Comparison of ENCODE assay signal across 9 mouse cellular contexts in the genomic region with DNA sequence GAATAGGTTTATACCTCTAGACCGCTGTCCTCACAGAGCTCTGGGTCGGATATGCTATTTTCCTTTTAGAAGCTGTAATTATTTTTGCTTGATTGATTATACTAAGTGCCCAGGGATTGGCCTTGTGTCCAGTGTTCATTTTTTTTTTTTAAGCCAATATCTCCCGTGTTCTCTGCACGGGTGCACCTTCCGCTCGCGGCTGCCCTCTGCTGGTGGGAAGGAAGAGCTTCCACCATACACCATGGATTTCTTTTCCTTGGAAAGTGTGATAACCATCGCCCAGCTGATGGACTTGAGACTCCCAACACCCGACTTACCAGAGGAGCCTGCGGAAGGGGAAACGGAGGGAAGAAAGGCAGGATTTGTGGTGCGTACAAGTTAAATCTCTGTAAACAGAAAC. TPM values are rescaled to one million over a fixed set of nuclear protein-coding genes. Genes with fewer than 3 reads are reported as not detected.
DNase-seq lines count a peak whose midpoint lies in the region; ATAC-seq and TF ChIP-seq lines count a peak whose summit lies in the region.
"Had no signal": no experiment of that assay in that cellular context is flagged by ENCODE, and none has a peak within 500 bp of the region (broad histone marks: within the 10 kb centered on the region; RNA-seq: fewer than 3 reads in every experiment).

No protein-coding gene starts in this region.

- peak in 1 of 2 experiments; percentile 82 for DNase-seq in layer of hippocampus, adult 2 months (ENCODE audit: low spot score in 2 of 2)
- DNase-seq in layer of hippocampus, adult 9-10 months (ENCODE audit: low spot score) = no peak
- peak; percentile 65 for DNase-seq in adipocyte (ENCODE audit: low spot score)
- peak; percentile 71 for DNase-seq in embryo, embryonic 10.5 days (ENCODE audit: low spot score)
- DNase-seq in kidney, postnatal 36 days = peak; percentile 62 to 90
- peak; percentile 49 for DNase-seq in midbrain, postnatal 0 days (ENCODE audit: low spot score)
- DNase-seq in stomach, postnatal 0 days (ENCODE audit: low spot score) = peak; percentile 76

- no peaks in the 10 kb centered on the region for H3K9me3 ChIP-seq in heart, embryonic 13.5 days
- no peaks in the 10 kb centered on the region for H3K9me3 ChIP-seq in midbrain, postnatal 0 days (ENCODE audit: low read length)
- H3K9me3 ChIP-seq in stomach, postnatal 0 days (ENCODE audit: control insufficient read depth, low read length) = no peaks in the 10 kb centered on the region
- H3K9me3 ChIP-seq: liver, embryonic 15.5 days had no signal

- TF ChIP-seq CTCF in layer of hippocampus, adult 2 months (conservative IDR thresholded peaks at IDR 0.05) = peak; percentile 93
- peak; percentile 85 for TF ChIP-seq CTCF in midbrain, postnatal 0 days (IDR thresholded peaks at IDR 0.05)
- peak; percentile 90 for TF ChIP-seq CTCF in stomach, postnatal 0 days (IDR thresholded peaks at IDR 0.05; ENCODE audit: low read depth)

- no peak overlapping the region for H3K27ac ChIP-seq in layer of hippocampus, adult 2 months
- no peak overlapping the region for H3K27ac ChIP-seq in heart, embryonic 13.5 days (replicated peaks)
- H3K27ac ChIP-seq in midbrain, postnatal 0 days (ENCODE audit: low read depth, low read length) = no peak overlapping the region
- H3K27ac ChIP-seq in stomach, postnatal 0 days (replicated peaks) = no peak overlapping the region
- H3K27ac ChIP-seq: liver, embryonic 15.5 days had no signal

- peak overlapping the region; percentile 49 for H3K4me2 ChIP-seq in heart, embryonic 13.5 days
- H3K4me2 ChIP-seq in midbrain, postnatal 0 days (ENCODE audit: low read depth, low read length, poor library complexity, severe bottlenecking) = no peak overlapping the region
- H3K4me2 ChIP-seq in stomach, postnatal 0 days (replicated peaks; ENCODE audit: low read depth) = 0 out of 2 replicates have a peak overlapping the region, but pooled peaks have one; percentile 11
- H3K4me2 ChIP-seq: liver, embryonic 15.5 days had no signal

- H3K27me3 ChIP-seq in heart, embryonic 13.5 days (replicated peaks) = peaks cover 9% of the 10 kb centered on the region; the same call in 1 of the 2 replicates
- no peaks in the 10 kb centered on the region for H3K27me3 ChIP-seq in midbrain, postnatal 0 days (ENCODE audit: insufficient read depth, low read length)
- H3K27me3 ChIP-seq in stomach, postnatal 0 days (ENCODE audit: control insufficient read depth, insufficient read depth, low read length) = no peaks in the 10 kb centered on the region

- WGBS in heart, embryonic 13.5 days = 25% methylated on average over 12 of the region's 12 CpGs
- WGBS in midbrain, postnatal 0 days = 28% methylated on average over 12 of the region's 12 CpGs
- 23% methylated on average over 12 of the region's 12 CpGs for WGBS in stomach, postnatal 0 days

- H3K4me1 ChIP-seq in heart, embryonic 13.5 days = peaks cover 17% of the 10 kb centered on the region
- no peaks in the 10 kb centered on the region; the same call in 1 of the 2 replicates for H3K4me1 ChIP-seq in midbrain, postnatal 0 days (ENCODE audit: insufficient read depth, low read length)
- 0 out of 2 replicates have a peak, but pooled peaks cover 2% of the 10 kb centered on the region for H3K4me1 ChIP-seq in stomach, postnatal 0 days (replicated peaks; ENCODE audit: control insufficient read depth, insufficient read depth)

- H3K36me3 ChIP-seq in heart, embryonic 13.5 days = no peaks in the 10 kb centered on the region
- H3K36me3 ChIP-seq in midbrain, postnatal 0 days (ENCODE audit: insufficient read depth, low read length) = no peaks in the 10 kb centered on the region
- no peaks in the 10 kb centered on the region for H3K36me3 ChIP-seq in stomach, postnatal 0 days (ENCODE audit: control insufficient read depth, insufficient read depth, low read length)
- H3K36me3 ChIP-seq: liver, embryonic 15.5 days had no signal

- peak overlapping the region; percentile 19; the same call in 1 of the 2 replicates for H3K9ac ChIP-seq in heart, embryonic 13.5 days
- no peak overlapping the region for H3K9ac ChIP-seq in midbrain, postnatal 0 days (replicated peaks; ENCODE audit: low read length, poor library complexity, severe bottlenecking)
- H3K9ac ChIP-seq in stomach, postnatal 0 days (ENCODE audit: low read length) = no peak overlapping the region
- H3K9ac ChIP-seq: liver, embryonic 15.5 days had no signal

- H3K4me3 ChIP-seq in layer of hippocampus, adult 2 months = no peak overlapping the region
- no peak overlapping the region for H3K4me3 ChIP-seq in heart, embryonic 13.5 days
- no peak overlapping the region for H3K4me3 ChIP-seq in midbrain, postnatal 0 days (ENCODE audit: low read depth, low read length)
- H3K4me3 ChIP-seq in stomach, postnatal 0 days (ENCODE audit: low read depth, low read length) = no peak overlapping the region
- H3K4me3 ChIP-seq: liver, embryonic 15.5 days had no signal

- ATAC-seq in heart, embryonic 13.5 days (ENCODE audit: extremely low read depth, insufficient number of reproducible peaks, low FRiP score, low TSS enrichment) = no peak
- no peak for ATAC-seq in midbrain, postnatal 0 days (ENCODE audit: low FRiP score)
- peak; percentile 68 for ATAC-seq in stomach, postnatal 0 days (ENCODE audit: low FRiP score, low TSS enrichment)

- no peak for TF ChIP-seq EP300 in stomach, postnatal 0 days (optimal IDR thresholded peaks at IDR 0.05)

RNA-seq across cellular contexts. Expression of a gene that starts 3.0 kb away (rescaled TPM):
- not detected for total RNA-seq in layer of hippocampus, adult 2 months (2021)
- not detected in 2 replicates for polyA plus RNA-seq in heart, embryonic 13.5 days (2015; fragmentation: Nextera tagmentation; extraction: Ambion mirVana)
- not detected in 2 replicates for total RNA-seq in midbrain, postnatal 0 days (2014; rRNA removed)
- 0.83 and 1.1 TPM in 2 replicates for polyA plus RNA-seq in midbrain, postnatal 0 days (2015; fragmentation: Nextera tagmentation; extraction: Ambion mirVana)
- polyA plus RNA-seq in stomach, postnatal 0 days (2015; fragmentation: Nextera tagmentation; extraction: Ambion mirVana) = 0.35 TPM in 1 of 2 replicates, not detected in the other
- polyA plus RNA-seq: liver, embryonic 15.5 days had no signal

RNA-seq across cellular contexts. Expression of a gene that starts 28.3 kb away (rescaled TPM):
- total RNA-seq in layer of hippocampus, adult 2 months (2021) = 10 to 100 TPM; 66.4 to 71.5 TPM
- polyA plus RNA-seq in heart, embryonic 13.5 days (2015; fragmentation: Nextera tagmentation; extraction: Ambion mirVana) = 53.7 and 55.6 TPM in 2 replicates
- 48.8 and 48.9 TPM in 2 replicates for total RNA-seq in midbrain, postnatal 0 days (2014; rRNA removed)
- 70.4 and 72.5 TPM in 2 replicates for polyA plus RNA-seq in midbrain, postnatal 0 days (2015; fragmentation: Nextera tagmentation; extraction: Ambion mirVana)
- polyA plus RNA-seq in stomach, postnatal 0 days (2015; fragmentation: Nextera tagmentation; extraction: Ambion mirVana) = 53.0 and 57.1 TPM in 2 replicates

RNA-seq across cellular contexts. Expression of a gene that starts 39.1 kb away (rescaled TPM):
- total RNA-seq in layer of hippocampus, adult 2 months (2021) = 1,000 to 10,000 TPM; 1,426 to 1,439 TPM
- polyA plus RNA-seq in heart, embryonic 13.5 days (2015; fragmentation: Nextera tagmentation; extraction: Ambion mirVana) = 45.7 and 47.3 TPM in 2 replicates
- total RNA-seq in midbrain, postnatal 0 days (2014; rRNA removed) = 438 and 529 TPM in 2 replicates
- 358 and 444 TPM in 2 replicates for polyA plus RNA-seq in midbrain, postnatal 0 days (2015; fragmentation: Nextera tagmentation; extraction: Ambion mirVana)
- 206 and 241 TPM in 2 replicates for polyA plus RNA-seq in stomach, postnatal 0 days (2015; fragmentation: Nextera tagmentation; extraction: Ambion mirVana)

RNA-seq across cellular contexts. Expression of a gene that starts 52.7 kb away (rescaled TPM):
- 10 to 100 TPM; 48.0 to 53.9 TPM for total RNA-seq in layer of hippocampus, adult 2 months (2021)
- polyA plus RNA-seq in heart, embryonic 13.5 days (2015; fragmentation: Nextera tagmentation; extraction: Ambion mirVana) = 2.8 and 3.3 TPM in 2 replicates
- 16.3 and 16.4 TPM in 2 replicates for total RNA-seq in midbrain, postnatal 0 days (2014; rRNA removed)
- polyA plus RNA-seq in midbrain, postnatal 0 days (2015; fragmentation: Nextera tagmentation; extraction: Ambion mirVana) = 3.6 and 4.7 TPM in 2 replicates
- polyA plus RNA-seq in stomach, postnatal 0 days (2015; fragmentation: Nextera tagmentation; extraction: Ambion mirVana) = 19.1 and 20.9 TPM in 2 replicates
